Mouse (Mus musculus) A20 (cell line): ENCODE data around the gene Ifrd2.

Experiments
- DNase-seq: peaks from one replicate; pipeline ENCODE4 v3.0.0-alpha.2; 2011; ENCODE audit warnings: low read depth, low spot score

Gene Ifrd2

DNA sequence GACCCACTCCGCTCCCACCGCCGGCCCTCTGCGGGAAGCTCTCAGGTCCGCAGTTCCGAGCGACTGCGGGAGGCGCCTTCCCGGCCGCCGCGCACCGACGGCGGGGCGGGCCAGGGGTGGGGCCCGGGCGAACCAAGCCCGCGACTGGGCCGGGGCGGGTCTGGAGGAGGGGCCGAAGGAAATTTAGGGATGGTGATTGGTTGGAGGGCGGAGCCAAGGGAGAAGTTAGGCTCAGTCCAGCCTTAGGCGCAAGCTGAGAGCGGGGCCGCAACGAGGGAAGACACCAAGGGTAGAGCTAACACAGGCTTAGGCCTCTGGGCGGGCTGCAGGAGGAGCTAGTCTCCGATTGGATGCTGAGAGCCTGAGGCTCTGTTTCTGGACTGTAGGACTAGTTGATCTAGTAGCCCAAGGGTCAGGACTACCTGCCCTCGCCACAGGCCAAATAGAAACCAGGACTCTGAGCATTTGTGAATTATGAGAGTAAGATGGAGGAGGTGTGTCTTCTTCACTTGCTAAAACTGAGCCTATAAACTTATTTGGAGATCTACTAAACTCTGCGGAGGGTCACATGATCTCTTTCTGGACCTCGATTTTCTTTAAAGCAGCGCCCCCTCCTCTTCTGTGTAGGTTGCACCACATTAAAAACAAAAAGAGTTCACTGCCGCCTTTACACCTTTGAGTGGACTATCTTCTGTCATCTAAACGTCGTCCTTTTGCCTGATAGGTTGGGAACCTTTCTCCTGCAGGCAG, 48.0 kb downstream of the Ifrd2 start, which contains the start of gene Gnai2:
Gene Gnai2, minus strand, starts transcription at position 89 of the 750 bp plus-strand sequence.
- peak; percentile 97 for DNase-seq

- DNase-seq = no peak
Measured at GRCm38 (mm10) chr9:107637070-107637469, 49.6 kb downstream of the Ifrd2 start.

DNA sequence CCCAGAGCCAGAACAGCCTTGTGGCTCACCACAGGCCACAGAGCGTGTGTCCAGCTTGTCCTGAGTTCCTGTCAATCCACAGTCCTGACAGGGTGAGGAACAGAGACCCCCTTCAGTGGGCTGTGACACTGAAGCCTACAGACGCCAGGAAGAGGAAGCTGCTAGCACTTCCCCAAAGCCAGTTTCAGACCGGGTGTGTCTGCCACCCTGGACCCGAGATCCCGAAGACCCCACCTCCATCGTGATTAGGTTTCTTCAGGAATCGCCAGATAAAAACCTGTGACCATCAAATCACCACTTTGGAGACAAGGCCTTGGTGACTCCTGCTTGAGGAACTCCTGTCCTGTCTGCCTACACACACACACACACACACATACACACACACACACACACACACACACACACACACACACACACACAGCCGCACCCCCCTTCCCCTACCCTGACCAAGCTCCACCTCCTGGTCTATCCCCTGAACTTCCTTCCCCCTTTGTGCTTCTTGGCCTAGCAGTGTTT, 52.9 kb downstream of the Ifrd2 start:
- DNase-seq = peak; percentile 90

- no peak for DNase-seq
Measured at GRCm38 (mm10) chr9:107641666-107642065, 54.2 kb downstream of the Ifrd2 start.
